Mouse (Mus musculus): ENCODE data around the gene Hist1h2be.
"Not testable (repeated sequence)": the region's sequence is repeated elsewhere in the genome, so short reads cannot be mapped to it uniquely, and the experiment has no call there.

Gene Hist1h2be

GRCm38 (mm10) chr13:23551931-23552914 is 68.7 kb downstream of the Hist1h2be start:
- DNase-seq (ENCODE audit: inconsistent age in 2 of 2, low spot score in 1 of 2): no peak

- DNase-seq (ENCODE audit: inconsistent age in 2 of 2, low spot score in 1 of 2): peak; percentile 85 to 95
Measured at GRCm38 (mm10) chr13:23551146-23551834, 69.6 kb downstream of the Hist1h2be start, which contains the start of gene Hist1h4f. TSS of gene Hist1h4f (minus strand) at chr13:23551648.

DNA sequence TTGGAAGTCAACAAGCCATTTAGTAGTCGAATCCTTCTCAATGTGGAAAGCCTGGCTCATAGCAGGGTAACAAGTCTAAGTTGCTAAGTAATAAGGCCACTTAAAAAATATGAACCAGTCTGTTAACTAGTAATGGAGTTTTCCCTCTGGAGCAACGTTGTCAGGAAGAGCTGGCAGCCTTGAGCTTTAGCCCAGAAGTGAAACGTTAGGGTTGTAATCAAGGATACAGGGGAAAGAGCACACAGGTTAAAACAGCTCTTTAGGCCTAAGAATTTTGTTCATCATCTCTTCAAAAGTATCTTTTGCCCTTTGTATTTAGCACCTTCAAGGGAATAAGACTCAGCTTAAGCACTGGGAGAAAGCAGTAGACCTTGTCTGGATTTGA is 70.2 kb downstream of the Hist1h2be start:
- DNase-seq (ENCODE audit: inconsistent age in 2 of 2, low spot score in 1 of 2): no peak

DNA sequence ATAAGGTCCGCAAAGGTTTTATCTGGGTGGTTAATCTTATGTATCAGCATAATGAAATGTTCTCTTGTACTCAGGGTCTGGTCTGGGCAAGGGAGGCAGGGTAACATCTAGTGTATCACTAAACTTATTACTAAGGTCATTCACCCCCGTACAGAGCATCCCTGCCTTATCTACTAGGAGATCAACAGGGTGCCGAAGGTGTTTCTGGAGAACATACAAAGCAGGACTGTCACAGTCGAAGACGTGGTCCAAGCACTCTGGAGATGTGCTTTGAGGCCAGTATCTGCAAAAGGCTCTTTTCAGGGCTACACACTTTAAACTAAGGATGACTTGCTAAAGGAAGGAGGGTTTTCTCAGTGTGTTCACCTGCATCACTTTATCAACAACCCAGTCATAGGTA is 74.2 kb downstream of the Hist1h2be start:
- no peak for DNase-seq (ENCODE audit: inconsistent age in 2 of 2, low spot score in 1 of 2)

DNA sequence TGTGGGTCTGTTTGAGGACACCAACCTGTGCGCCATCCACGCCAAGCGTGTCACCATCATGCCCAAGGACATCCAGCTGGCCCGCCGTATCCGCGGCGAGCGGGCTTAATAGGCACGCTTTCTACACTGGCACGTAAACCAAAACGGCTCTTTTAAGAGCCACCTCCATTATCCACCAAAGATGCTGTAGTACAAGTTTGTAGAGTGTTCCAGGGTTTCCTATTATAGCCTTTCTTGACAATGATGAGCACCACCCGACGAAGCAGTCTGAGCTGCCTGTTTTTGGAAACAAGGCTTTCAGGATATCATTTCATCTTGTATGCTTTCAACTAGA is 76.2 kb downstream of the Hist1h2be start:
- DNase-seq (ENCODE audit: inconsistent age in 2 of 2, low spot score in 1 of 2): not testable (repeated sequence)

DNA sequence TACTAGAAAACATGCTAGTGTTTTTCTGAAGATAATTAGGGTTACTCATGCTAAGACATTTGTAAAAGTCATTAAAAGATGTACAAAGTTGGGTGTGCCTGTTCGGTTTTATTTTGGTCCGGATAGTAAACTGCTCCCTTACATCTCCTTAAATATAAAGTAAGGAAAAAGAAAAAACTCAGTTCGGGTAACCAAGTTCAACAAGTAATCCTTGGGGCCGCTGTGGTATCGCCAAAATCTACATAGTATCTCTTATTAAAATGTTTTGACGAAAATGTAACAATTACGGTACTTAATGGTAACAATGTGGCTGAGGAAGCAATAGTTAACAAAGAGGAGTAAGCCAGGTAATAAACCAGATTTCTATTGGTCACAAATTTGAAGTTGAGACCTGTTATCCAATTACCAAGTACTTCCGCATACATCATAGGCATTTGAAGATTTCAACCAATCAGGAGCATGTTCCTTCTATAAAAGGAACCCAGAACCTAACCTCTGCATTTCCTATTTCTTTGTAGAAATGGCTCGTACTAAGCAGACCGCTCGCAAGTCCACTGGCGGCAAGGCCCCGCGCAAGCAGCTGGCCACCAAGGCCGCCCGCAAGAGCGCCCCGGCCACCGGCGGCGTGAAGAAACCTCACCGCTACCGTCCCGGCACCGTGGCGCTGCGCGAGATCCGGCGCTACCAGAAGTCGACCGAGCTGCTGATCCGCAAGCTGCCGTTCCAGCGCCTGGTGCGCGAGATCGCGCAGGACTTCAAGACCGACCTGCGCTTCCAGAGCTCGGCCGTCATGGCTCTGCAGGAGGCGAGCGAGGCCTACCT is 76.7 kb downstream of the Hist1h2be start, which contains the start of gene Hist1h3f:
Gene Hist1h3f (plus strand): TSS at position 88 of the 822 bp plus-strand sequence.
- peak; percentile 81 to 97 for DNase-seq (ENCODE audit: inconsistent age in 2 of 2, low spot score in 1 of 2)

GRCm38 (mm10) chr13:23542999-23543607 is 77.8 kb downstream of the Hist1h2be start, which contains the start of gene Hist1h2bh:
TSS of gene Hist1h2bh (minus strand) at chr13:23543392.
- peak; percentile 76 to 95 for DNase-seq (ENCODE audit: inconsistent age in 2 of 2, low spot score in 1 of 2)

DNA sequence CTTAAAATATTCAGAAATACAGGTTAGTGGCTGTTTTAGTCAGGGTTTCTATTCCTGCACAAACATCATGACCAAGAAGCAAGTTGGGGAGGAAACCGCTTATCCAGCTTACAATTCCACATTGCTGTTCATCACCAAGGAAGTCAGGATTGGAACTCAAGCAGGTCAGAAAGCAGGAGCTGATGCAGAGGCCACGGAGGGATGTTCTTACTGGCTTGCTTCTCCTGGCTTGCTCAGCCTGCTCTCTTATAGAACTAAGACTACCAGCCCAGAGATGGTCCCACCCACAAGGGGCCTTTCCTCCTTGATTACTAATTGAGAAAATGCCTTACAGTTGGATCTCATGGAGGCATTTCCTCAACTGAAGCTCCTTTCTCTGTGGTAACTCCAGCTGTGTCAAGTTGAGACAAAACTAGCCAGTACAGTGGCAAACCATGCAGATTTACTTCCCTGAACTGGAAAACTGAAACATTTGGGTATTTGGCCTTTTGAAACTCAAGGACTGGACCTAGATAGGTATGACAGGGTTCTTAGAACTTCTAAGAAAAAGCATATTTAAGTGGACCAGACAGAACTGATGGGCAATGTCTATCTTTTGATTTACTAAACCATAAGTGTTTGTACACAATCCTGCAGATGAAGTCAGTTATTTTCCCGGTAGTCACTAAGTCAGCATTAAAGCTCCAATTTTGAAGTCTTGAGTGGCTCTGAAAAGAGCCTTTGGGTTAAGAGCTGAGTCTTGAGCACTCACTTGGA is 78.5 kb downstream of the Hist1h2be start:
- DNase-seq (ENCODE audit: inconsistent age in 2 of 2, low spot score in 1 of 2): not testable (repeated sequence)

GRCm38 (mm10) chr13:23541497-23541896 is 79.4 kb downstream of the Hist1h2be start:
- no peak for DNase-seq (ENCODE audit: inconsistent age in 2 of 2, low spot score in 1 of 2)

DNA sequence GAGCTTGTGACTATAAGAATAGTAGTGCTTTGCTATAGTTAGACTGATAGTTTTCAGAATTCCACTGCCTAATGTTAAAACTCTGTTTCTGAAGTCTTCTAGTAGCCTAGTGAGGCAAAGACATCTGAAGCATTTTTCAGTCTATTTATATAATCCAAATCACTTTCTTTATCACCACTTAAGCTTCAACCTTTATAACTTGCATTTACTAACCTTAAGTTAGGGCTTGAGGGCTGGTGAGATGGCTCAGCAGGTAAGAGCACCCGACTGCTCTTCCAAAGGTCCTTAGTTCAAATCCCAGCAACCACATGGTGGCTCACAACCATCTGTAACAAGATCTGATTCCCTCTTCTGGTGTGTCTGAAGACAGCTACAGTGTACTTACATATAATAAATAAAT is 81.1 kb downstream of the Hist1h2be start:
- not testable (repeated sequence) for DNase-seq (ENCODE audit: inconsistent age in 2 of 2, low spot score in 1 of 2)

DNA sequence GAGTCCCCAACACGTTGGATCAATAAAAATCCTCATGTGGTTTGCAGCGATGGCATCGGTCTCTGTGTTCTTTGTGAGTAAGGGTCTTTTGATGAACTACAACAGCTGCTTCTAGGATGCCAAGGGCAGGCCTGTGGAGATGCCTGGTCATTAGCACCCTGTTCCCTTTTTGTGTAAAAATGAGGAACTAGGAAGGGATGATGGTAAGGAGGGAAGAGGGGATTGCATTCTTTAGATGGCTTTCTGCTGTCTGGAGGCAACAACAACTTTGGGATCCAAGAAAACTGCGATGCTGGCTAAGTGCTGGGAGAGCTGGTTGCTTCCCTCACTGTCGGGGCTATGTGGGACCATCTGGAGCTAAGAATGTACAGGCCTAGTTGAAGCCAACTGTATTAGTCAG is 82.7 kb downstream of the Hist1h2be start:
- DNase-seq (ENCODE audit: inconsistent age in 2 of 2, low spot score in 1 of 2): no peak

- DNase-seq (ENCODE audit: inconsistent age in 2 of 2, low spot score in 1 of 2): no peak
Measured at GRCm38 (mm10) chr13:23537006-23537710, 83.8 kb downstream of the Hist1h2be start.

DNA sequence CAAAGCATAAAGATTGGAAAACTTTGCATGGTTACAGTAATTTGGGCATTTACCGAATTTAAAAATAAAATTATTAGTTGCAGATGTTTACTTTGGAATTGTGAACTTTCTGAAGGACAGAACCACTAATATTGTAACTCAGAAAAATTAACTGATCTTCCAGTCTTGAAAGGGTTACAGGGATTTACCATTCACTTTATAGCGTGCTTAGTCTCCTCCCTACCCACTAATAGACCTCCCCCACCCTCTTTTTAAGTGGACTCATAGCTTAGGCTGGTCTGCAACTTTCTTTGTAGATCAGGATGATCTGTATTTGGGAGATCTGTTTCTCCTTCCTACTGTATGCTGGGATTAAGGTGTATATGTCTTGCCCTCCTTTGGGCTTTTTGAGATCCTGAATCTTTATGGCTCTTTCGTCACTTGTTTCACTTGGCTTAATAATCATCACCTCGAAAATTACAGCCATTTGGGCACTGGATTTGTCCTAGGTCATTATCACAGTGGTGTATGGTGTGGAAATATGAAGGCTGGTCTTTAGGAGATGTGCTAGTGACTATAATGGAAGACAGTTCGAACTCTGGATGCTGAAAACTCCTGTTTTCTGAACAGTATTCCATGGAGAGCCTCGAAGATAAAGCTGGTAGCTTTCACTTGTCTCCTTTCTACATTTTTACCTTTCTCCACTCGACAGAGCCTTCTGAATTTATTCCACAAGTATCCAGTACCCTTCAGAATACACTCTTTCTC is 84.7 kb downstream of the Hist1h2be start:
- no peak for DNase-seq (ENCODE audit: inconsistent age in 2 of 2, low spot score in 1 of 2)

GRCm38 (mm10) chr13:23535137-23536075 is 85.5 kb downstream of the Hist1h2be start, which contains the start of gene Hist1h3g:
TSS of gene Hist1h3g (plus strand) at chr13:23535422.
- peak; percentile 87 to 96 for DNase-seq (ENCODE audit: inconsistent age in 2 of 2, low spot score in 1 of 2)

- DNase-seq (ENCODE audit: inconsistent age in 2 of 2, low spot score in 1 of 2): peak in 1 of 2 experiments; percentile 54
Measured at GRCm38 (mm10) chr13:23534368-23535131, 86.4 kb downstream of the Hist1h2be start.

Measured in adrenal gland, adult (tissue).